Mouse (Mus musculus) forebrain, postnatal 0 days (tissue): ENCODE results near the gene Smim13. TPM values are rescaled to one million over a fixed set of nuclear protein-coding genes. Genes with fewer than 3 reads are reported as not detected.
"Not testable (repeated sequence)": the region's sequence is repeated elsewhere in the genome, so short reads cannot be mapped to it uniquely, and the experiment has no call there.

Source experiments
- ATAC-seq: fragments of 200-750 bp; cut with Nextera tagmentation; 2 replicates; pipeline ENCODE4 v1.8.0; 2017; ENCODE audit warnings: mild to moderate bottlenecking, moderate library complexity
- DNase-seq: peaks from one replicate; pipeline ENCODE4 v3.0.0-alpha.2; 2015
- H3K27ac ChIP-seq: fragments of 300-500 bp; sonication (generic); 2 replicates; pipeline ENCODE4 v1.5.1; 2014; ENCODE audit warnings: low read depth, mild to moderate bottlenecking, antibody characterized with exemption, low read length, moderate library complexity, mixed read lengths
- H3K27me3 ChIP-seq: fragments of 300-500 bp; sonication (generic); 2 replicates; pipeline ENCODE4 v1.6.1; 2014; ENCODE audit warnings: mild to moderate bottlenecking, low read length, mixed read lengths; ENCODE audit not compliant: insufficient read depth
- H3K36me3 ChIP-seq: fragments of 300-500 bp; sonication (generic); 2 replicates; pipeline ENCODE4 v1.6.1; 2014; ENCODE audit warnings: mild to moderate bottlenecking, moderate library complexity; ENCODE audit not compliant: insufficient read depth
- H3K4me1 ChIP-seq: fragments of 300-500 bp; sonication (generic); 2 replicates; pipeline ENCODE4 v1.6.1; 2014; ENCODE audit warnings: antibody characterized with exemption; ENCODE audit not compliant: insufficient read depth
- H3K4me2 ChIP-seq: fragments of 300-500 bp; sonication (generic); 2 replicates; pipeline ENCODE4 v1.6.1; 2014; ENCODE audit warnings: low read depth, mild to moderate bottlenecking, moderate library complexity
- H3K4me3 ChIP-seq: fragments of 300-500 bp; sonication (generic); 2 replicates; pipeline ENCODE4 v1.5.1; 2014; ENCODE audit warnings: low read depth, low read length, mixed read lengths
- H3K9ac ChIP-seq: fragments of 300-500 bp; sonication (generic); 2 replicates; pipeline ENCODE4 v1.6.1; 2014; ENCODE audit warnings: mild to moderate bottlenecking
- H3K9me3 ChIP-seq: fragments of 300-500 bp; sonication (generic); 2 replicates; pipeline ENCODE4 v1.6.1; 2016; ENCODE audit warnings: low read length
- CTCF ChIP-seq: sonication (generic); IDR thresholded peaks from 2 replicates; pipeline ENCODE4 v1.5.1; 2016; ENCODE audit warnings: antibody characterized with exemption, control low read depth, low read depth
- WGBS: fragments of 180-500 bp; shearing (Covaris S2); extraction: QIAGEN DNeasy Blood & Tissue Kit; methylation state at CpG from one replicate; pipeline ENCODE4 v1.1.7; 2014; 5-methylcytosine and 5-hydroxymethylcytosine counted together
- polyA plus RNA-seq: library from polyadenylated mRNA; unstranded; fragments of >200 nt; fragmentation: Nextera tagmentation; extraction: Ambion mirVana; gene quantifications from 2 replicates; pipeline ENCODE4 v1.2.1, GENCODE M21; 2015
- total RNA-seq: library from RNA; depleted of rRNA; stranded (reverse); fragments of >200 nt; gene quantifications from 2 replicates; pipeline ENCODE4 v1.2.3, GENCODE M21; 2014; rRNA removed

Smim13 gene
- 53.2 and 58.1 TPM in 2 replicates for total RNA-seq
- polyA plus RNA-seq = 21.6 and 28.1 TPM in 2 replicates

- 4% methylated on average over 76 of the region's 78 CpGs for WGBS
- no peaks in the 10 kb centered on the region for H3K36me3 ChIP-seq
- no peaks in the 10 kb centered on the region for H3K27me3 ChIP-seq
- peak within 1 kb of the TSS; percentile 89 for H3K27ac ChIP-seq
- DNase-seq = peak; percentile 98
- peak within 1 kb of the TSS; percentile 93 for H3K9ac ChIP-seq
- H3K4me3 ChIP-seq = peak within 1 kb of the TSS; percentile 87
- peak; percentile 99 for ATAC-seq
- peak; percentile 47 for TF ChIP-seq CTCF
- H3K4me1 ChIP-seq = 0 out of 2 replicates have a peak, but pooled peaks cover 4% of the 10 kb centered on the region
- H3K4me2 ChIP-seq = peak within 1 kb of the TSS; percentile 67
- no peaks in the 10 kb centered on the region for H3K9me3 ChIP-seq
Measured at GRCm38 (mm10) chr13:41249538-41250317, at the start of gene Smim13. Smim13 (plus strand) TSS chr13:41249844.

DNA sequence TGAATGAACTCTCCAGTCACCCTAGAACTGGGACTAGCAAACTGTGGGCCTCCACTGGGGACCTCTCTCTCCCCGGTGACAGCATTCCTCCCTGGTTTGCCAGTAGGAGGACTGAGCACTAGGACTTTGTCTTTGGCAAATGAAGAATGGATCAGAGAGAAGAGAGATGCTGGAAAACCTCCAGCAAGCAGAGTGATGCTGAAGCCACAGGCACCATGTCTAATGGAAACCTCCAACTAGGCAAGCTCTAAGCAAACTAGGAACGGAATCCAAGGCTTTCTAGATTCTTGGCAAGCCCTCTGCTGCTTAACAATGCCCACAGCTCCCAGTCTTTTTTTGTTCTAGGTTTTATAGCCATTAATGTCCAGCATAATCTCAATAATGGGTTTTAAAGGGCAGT, 48.8 kb upstream of the Smim13 start:
- no peaks in the 10 kb centered on the region for H3K27me3 ChIP-seq
- WGBS = 52% methylated on average over 2 of the region's 2 CpGs
- H3K27ac ChIP-seq = no peak overlapping the region
- H3K4me2 ChIP-seq = no peak overlapping the region
- H3K9me3 ChIP-seq = no peaks in the 10 kb centered on the region
- no peak for TF ChIP-seq CTCF
- H3K4me3 ChIP-seq = no peak overlapping the region
- DNase-seq = no peak
- no peak overlapping the region for H3K9ac ChIP-seq
- peaks cover 3% of the 10 kb centered on the region; the same call in 1 of the 2 replicates for H3K36me3 ChIP-seq
- H3K4me1 ChIP-seq = 0 out of 2 replicates have a peak, but pooled peaks cover 4% of the 10 kb centered on the region
- no peak for ATAC-seq

- 50% methylated on average over 7 of the region's 7 CpGs for WGBS
- peak; percentile 40; the same call in 1 of the 2 replicates for ATAC-seq
- H3K27me3 ChIP-seq = no peaks in the 10 kb centered on the region
- H3K9me3 ChIP-seq = no peaks in the 10 kb centered on the region
- no peak overlapping the region for H3K9ac ChIP-seq
- TF ChIP-seq CTCF = no peak
- no peak overlapping the region for H3K27ac ChIP-seq
- 0 out of 2 replicates have a peak, but pooled peaks cover 4% of the 10 kb centered on the region for H3K4me1 ChIP-seq
- no peaks in the 10 kb centered on the region for H3K36me3 ChIP-seq
- H3K4me2 ChIP-seq = no peak overlapping the region
- H3K4me3 ChIP-seq = no peak overlapping the region
- no peak for DNase-seq
Measured at GRCm38 (mm10) chr13:41203289-41203688, 46.4 kb upstream of the Smim13 start.

GRCm38 (mm10) chr13:41203691-41204090, 46.0 kb upstream of the Smim13 start:
- WGBS = 71% methylated on average over 9 of the region's 9 CpGs
- no peak overlapping the region for H3K4me3 ChIP-seq

DNA sequence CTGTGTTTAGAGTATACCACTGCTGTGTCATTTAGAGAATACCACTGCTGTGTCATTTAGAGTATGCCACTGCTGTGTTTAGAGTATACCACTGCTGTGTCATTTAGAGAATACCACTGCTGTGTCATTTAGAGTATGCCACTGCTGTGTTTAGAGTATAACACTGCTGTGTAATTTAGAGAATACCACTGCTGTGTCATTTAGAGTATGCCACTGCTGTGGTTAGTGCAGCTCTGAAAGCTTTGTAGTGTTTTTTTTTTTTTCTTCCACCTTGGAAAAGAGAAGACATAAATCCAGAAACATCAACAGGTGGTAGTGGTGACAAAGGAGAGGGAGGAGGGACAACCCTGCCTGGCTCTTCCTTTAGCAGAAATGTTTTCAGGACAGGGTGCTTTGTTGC, 44.1 kb upstream of the Smim13 start:
- H3K9ac ChIP-seq, H3K27ac ChIP-seq, ATAC-seq, H3K9me3 ChIP-seq, H3K4me2 ChIP-seq, H3K4me3 ChIP-seq, DNase-seq, H3K4me1 ChIP-seq, H3K36me3 ChIP-seq, H3K27me3 ChIP-seq: not testable (repeated sequence)

More at GRCm38 (mm10) chr13:41203691-41204090, 46.0 kb upstream of the Smim13 start:
- no peak overlapping the region for H3K27ac ChIP-seq
- H3K9me3 ChIP-seq = no peaks in the 10 kb centered on the region
- H3K4me1 ChIP-seq = 0 out of 2 replicates have a peak, but pooled peaks cover 4% of the 10 kb centered on the region
- ATAC-seq (no peak), DNase-seq (no peak)
- no peaks in the 10 kb centered on the region for H3K27me3 ChIP-seq
- H3K4me2 ChIP-seq = no peak overlapping the region
- no peak for TF ChIP-seq CTCF
- no peaks in the 10 kb centered on the region for H3K36me3 ChIP-seq
- no peak overlapping the region for H3K9ac ChIP-seq

- H3K4me3 ChIP-seq = no peak overlapping the region
- no peak for DNase-seq
- no peak for TF ChIP-seq CTCF
- no peak for ATAC-seq
- WGBS = 76% methylated on average over 5 of the region's 5 CpGs
- no peaks in the 10 kb centered on the region for H3K9me3 ChIP-seq
- H3K4me2 ChIP-seq = no peak overlapping the region
- H3K4me1 ChIP-seq = 0 out of 2 replicates have a peak, but pooled peaks cover 4% of the 10 kb centered on the region
- H3K27ac ChIP-seq = no peak overlapping the region
- H3K36me3 ChIP-seq = no peaks in the 10 kb centered on the region
- H3K9ac ChIP-seq = no peak overlapping the region
- no peaks in the 10 kb centered on the region for H3K27me3 ChIP-seq
Measured at GRCm38 (mm10) chr13:41206241-41206640, 43.4 kb upstream of the Smim13 start.

DNA sequence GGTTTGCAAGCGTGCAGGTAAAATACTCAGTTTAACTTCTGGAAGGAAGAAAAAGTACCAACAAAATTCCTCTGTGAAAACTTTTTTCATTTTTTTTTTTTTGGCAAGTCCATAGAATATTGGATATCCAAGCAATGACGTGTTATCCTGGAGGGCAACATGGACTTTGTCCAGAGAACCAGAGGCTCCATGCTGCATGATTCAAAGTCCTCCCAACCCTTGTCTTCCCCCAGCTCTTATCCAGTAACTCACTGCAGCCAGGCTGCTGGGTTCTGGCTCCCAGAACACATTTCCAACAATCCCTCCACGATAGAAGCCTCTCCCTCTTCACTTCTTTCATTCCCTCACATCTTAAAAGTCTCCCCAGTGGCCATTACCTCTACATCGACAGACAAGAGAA, 38.4 kb upstream of the Smim13 start:
- WGBS = 82% methylated on average over 4 of the region's 4 CpGs
- TF ChIP-seq CTCF = no peak
- ATAC-seq = no peak
- Histone ChIP-seq H3K27ac (no peak overlapping the region), H3K27me3 (no peaks in the 10 kb centered on the region), H3K4me3 (no peak overlapping the region), H3K36me3 (no peaks in the 10 kb centered on the region), H3K4me2 (no peak overlapping the region), H3K4me1 (no peaks in the 10 kb centered on the region), H3K9me3 (no peaks in the 10 kb centered on the region), H3K9ac (no peak overlapping the region)
- DNase-seq = no peak
